Mouse (Mus musculus): ENCODE results near the gene Bnip3. TPM values are rescaled to one million over a fixed set of nuclear protein-coding genes. Genes with fewer than 3 reads are reported as not detected.
A peak's percentile ranks its signal among the peaks of the same experiment; 100 is the strongest.

The Bnip3 gene
- polyA plus RNA-seq, 1 experiment from 2014 or later: 71.8 TPM

DNA sequence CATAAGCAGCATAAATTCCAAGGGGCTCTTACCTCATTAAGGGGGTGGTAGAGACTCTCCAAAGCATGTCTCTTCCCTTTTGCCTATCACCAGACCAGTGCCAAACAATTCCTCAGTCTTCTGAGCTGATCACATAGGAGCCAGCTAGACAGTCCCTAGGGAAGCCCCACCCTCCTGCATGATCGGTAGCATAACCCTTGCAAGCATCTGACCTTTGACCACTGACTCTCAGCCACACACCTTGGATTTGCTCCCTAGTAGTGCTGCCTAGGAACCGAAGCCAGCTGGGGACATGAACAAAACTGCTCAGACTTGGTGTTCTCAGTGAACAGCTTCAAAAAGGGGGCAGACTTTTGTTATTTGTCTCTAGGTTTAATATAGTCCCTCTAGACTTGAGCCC, 11.2 kb downstream of the Bnip3 start:
- no peak for TF ChIP-seq CTCF (IDR thresholded peaks at IDR 0.05; ENCODE audit: low read depth)
- Histone ChIP-seq H3K4me3 (ENCODE audit: low read depth, low read length) (no peak overlapping the region), H3K9ac (ENCODE audit: low read depth, low read length) (no peak overlapping the region), H3K27ac (ENCODE audit: low read depth, low read length) (no peak overlapping the region), H3K27me3 (replicated peaks; ENCODE audit: control insufficient read depth, insufficient read depth, low read length) (no peaks in the 10 kb centered on the region), H3K4me1 (replicated peaks; ENCODE audit: control insufficient read depth, insufficient read depth, low read length) (no peaks in the 10 kb centered on the region), H3K9me3 (ENCODE audit: control insufficient read depth) (no peaks in the 10 kb centered on the region), H3K4me2 (replicated peaks; ENCODE audit: low read depth) (no peak overlapping the region), H3K36me3 (ENCODE audit: control insufficient read depth, insufficient read depth) (peaks cover 25% of the 10 kb centered on the region)
- WGBS: 24% methylated on average over 2 of the region's 2 CpGs
- peak; percentile 86 for ATAC-seq

DNA sequence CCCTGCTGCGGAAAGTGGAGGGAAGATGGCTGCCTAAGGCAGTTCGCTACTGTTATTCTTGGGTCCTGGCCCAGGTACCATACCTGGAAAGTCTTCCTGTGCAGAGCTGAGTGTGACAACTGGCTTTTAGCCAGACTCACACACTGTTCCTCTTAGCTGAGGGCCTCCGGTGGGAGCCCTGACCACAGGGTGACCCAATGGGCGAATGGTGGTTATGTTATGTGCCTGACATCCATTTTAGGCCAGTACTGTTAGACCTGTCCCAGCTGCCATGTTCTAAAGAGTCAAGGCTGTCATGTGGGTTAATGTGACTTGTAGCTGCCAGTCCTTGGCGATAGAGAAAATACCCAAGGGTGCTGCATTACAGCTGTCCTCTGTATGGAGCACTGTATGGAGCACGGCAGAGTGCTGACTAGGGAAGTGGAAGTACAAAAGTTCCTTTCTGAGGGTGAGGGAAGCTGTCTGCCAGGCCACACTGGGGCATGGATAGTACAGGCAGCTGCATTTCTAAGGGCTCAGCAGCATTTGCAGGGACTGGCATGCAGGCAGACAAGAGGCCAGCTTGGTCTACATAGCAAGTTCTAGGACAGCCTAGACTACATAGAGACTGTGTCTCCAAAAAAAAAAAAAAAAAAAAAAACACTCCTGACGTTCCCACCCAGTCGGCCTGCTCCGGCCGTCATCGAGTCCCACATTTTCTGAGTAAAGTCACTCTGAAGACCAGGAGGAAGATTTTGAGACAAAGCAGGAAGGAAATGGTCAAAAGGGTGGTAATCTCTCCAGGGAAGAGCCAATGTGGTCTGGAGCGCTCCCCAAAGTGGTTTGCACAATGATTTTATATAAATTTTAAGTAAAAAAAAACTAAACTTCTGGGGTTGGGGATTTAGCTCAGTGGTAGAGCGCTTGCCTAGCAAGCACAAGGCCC, 23.7 kb downstream of the Bnip3 start:
- no peak overlapping the region for H3K27ac ChIP-seq (ENCODE audit: low read depth, low read length)
- peaks cover 31% of the 10 kb centered on the region for H3K36me3 ChIP-seq (ENCODE audit: control insufficient read depth, insufficient read depth)
- no peak overlapping the region for H3K9ac ChIP-seq (ENCODE audit: low read depth, low read length)
- WGBS: 89% methylated on average over 13 of the region's 13 CpGs
- H3K27me3 ChIP-seq (replicated peaks; ENCODE audit: control insufficient read depth, insufficient read depth, low read length): no peaks in the 10 kb centered on the region
- no peak for ATAC-seq
- H3K4me2 ChIP-seq (replicated peaks; ENCODE audit: low read depth): no peak overlapping the region
- TF ChIP-seq CTCF (IDR thresholded peaks at IDR 0.05; ENCODE audit: low read depth): no peak
- no peak overlapping the region for H3K4me3 ChIP-seq (ENCODE audit: low read depth, low read length)
- H3K4me1 ChIP-seq (replicated peaks; ENCODE audit: control insufficient read depth, insufficient read depth, low read length): no peaks in the 10 kb centered on the region
- no peaks in the 10 kb centered on the region for H3K9me3 ChIP-seq (ENCODE audit: control insufficient read depth)

DNA sequence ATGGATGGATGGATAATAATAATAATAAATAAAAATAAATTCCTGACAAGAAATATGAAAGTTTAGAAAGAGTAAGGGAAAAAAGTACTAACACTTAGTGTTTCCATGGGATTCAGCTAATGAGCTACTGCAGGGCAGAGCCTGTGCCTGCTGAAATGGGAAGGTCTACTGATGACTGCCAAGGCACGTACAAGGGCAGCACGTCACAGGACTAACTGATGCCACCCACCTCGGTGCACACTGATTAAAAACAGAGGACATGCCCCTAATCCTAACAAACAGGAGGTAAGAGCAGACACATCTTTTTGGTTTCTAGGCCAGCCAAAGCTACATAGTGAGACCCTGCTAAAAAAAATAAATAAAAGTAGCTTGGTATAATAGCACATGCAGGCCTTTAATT, 25.6 kb downstream of the Bnip3 start:
- H3K4me1 ChIP-seq (replicated peaks; ENCODE audit: control insufficient read depth, insufficient read depth, low read length): no peaks in the 10 kb centered on the region
- 90% methylated on average over 3 of the region's 3 CpGs for WGBS

DNA sequence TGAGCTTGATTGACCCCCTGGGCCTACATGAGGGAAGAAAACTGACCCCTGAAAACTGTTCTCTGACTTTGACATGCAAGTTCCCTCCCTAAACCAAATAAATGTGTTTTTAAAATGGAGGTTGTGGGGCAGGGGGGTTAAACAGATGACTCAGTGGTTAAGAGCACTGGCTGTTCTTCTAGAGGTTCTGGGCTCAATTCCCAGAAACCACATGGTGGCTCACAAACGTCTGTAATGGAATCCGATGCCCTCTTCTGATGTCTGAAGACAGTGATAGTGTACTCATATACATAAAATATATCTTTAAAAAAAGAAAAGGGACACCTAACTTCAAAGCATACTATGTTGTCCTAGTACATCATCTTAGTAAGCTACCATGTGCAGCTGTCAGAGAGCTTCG, 34.3 kb downstream of the Bnip3 start:
- Histone ChIP-seq H3K27ac (ENCODE audit: low read depth, low read length) (no peak overlapping the region), H3K4me1 (replicated peaks; ENCODE audit: control insufficient read depth, insufficient read depth, low read length) (no peaks in the 10 kb centered on the region), H3K9me3 (ENCODE audit: control insufficient read depth) (no peaks in the 10 kb centered on the region), H3K9ac (ENCODE audit: low read depth, low read length) (no peak overlapping the region), H3K36me3 (ENCODE audit: control insufficient read depth, insufficient read depth) (peaks cover 68% of the 10 kb centered on the region), H3K27me3 (replicated peaks; ENCODE audit: control insufficient read depth, insufficient read depth, low read length) (no peaks in the 10 kb centered on the region), H3K4me3 (ENCODE audit: low read depth, low read length) (no peak overlapping the region), H3K4me2 (replicated peaks; ENCODE audit: low read depth) (no peak overlapping the region)
- no peak for TF ChIP-seq CTCF (IDR thresholded peaks at IDR 0.05; ENCODE audit: low read depth)
- no peak for ATAC-seq
- WGBS: 77% methylated on average over 3 of the region's 3 CpGs

More for the DNA sequence above, 25.6 kb downstream of the Bnip3 start:
- Histone ChIP-seq H3K4me3 (ENCODE audit: low read depth, low read length) (no peak overlapping the region), H3K27me3 (replicated peaks; ENCODE audit: control insufficient read depth, insufficient read depth, low read length) (no peaks in the 10 kb centered on the region), H3K27ac (ENCODE audit: low read depth, low read length) (no peak overlapping the region), H3K4me2 (replicated peaks; ENCODE audit: low read depth) (no peak overlapping the region), H3K9ac (ENCODE audit: low read depth, low read length) (no peak overlapping the region), H3K36me3 (ENCODE audit: control insufficient read depth, insufficient read depth) (peaks cover 48% of the 10 kb centered on the region), H3K9me3 (ENCODE audit: control insufficient read depth) (no peaks in the 10 kb centered on the region)
- no peak for TF ChIP-seq CTCF (IDR thresholded peaks at IDR 0.05; ENCODE audit: low read depth)
- no peak for ATAC-seq

DNA sequence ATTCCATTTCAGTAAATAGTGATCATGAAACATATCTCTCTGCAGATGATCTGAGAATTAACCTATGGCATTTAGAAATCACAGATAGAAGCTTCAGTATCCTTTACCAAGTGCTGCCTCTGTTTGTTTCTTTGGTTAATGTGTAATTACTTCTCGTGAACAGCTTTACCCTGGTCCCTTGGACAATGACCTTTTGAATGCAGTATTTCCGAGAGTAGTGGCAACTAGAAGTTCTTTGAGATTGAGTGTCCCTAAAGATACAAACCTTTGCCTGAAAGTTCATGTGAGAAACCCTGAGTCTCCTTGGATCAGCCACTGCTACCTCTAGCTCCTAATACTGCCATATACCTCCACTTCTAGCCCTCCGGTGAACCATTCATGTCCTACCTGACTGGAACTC, 36.4 kb downstream of the Bnip3 start:
- TF ChIP-seq CTCF (IDR thresholded peaks at IDR 0.05; ENCODE audit: low read depth): no peak
- H3K36me3 ChIP-seq (ENCODE audit: control insufficient read depth, insufficient read depth): peaks cover 66% of the 10 kb centered on the region
- WGBS: 56% methylated on average over 3 of the region's 3 CpGs

DNA sequence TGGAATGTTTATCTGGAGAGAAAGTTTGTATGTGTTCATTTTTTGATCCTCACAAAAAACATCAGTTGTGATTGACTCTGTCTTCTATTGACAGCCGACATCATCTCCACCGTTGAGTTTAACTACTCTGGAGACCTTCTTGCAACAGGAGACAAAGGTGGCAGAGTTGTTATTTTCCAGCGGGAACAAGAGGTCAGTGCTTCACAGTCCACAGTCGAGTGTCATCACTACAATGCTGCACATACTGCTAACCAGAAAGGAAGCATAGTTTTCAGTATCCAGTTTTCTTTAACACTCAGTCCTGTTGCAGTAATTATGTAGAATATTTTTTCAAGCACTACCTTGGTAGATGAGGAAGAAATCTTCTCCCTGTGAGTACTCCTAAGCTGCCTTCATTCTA, 41.0 kb downstream of the Bnip3 start:
- no peak for ATAC-seq
- no peak overlapping the region for H3K4me3 ChIP-seq (ENCODE audit: low read depth, low read length)
- no peaks in the 10 kb centered on the region for H3K9me3 ChIP-seq (ENCODE audit: control insufficient read depth)
- no peak overlapping the region for H3K9ac ChIP-seq (ENCODE audit: low read depth, low read length)
- 81% methylated on average over 4 of the region's 4 CpGs for WGBS
- H3K4me1 ChIP-seq (replicated peaks; ENCODE audit: control insufficient read depth, insufficient read depth, low read length): no peaks in the 10 kb centered on the region
- H3K27me3 ChIP-seq (replicated peaks; ENCODE audit: control insufficient read depth, insufficient read depth, low read length): no peaks in the 10 kb centered on the region
- H3K36me3 ChIP-seq (ENCODE audit: control insufficient read depth, insufficient read depth): peaks cover 22% of the 10 kb centered on the region
- no peak for TF ChIP-seq CTCF (IDR thresholded peaks at IDR 0.05; ENCODE audit: low read depth)
- no peak overlapping the region for H3K27ac ChIP-seq (ENCODE audit: low read depth, low read length)
- H3K4me2 ChIP-seq (replicated peaks; ENCODE audit: low read depth): no peak overlapping the region

More for the DNA sequence above, 36.4 kb downstream of the Bnip3 start:
- ATAC-seq: no peak
- no peaks in the 10 kb centered on the region for H3K4me1 ChIP-seq (replicated peaks; ENCODE audit: control insufficient read depth, insufficient read depth, low read length)
- no peak overlapping the region; the same call in 1 of the 2 replicates for H3K27ac ChIP-seq (ENCODE audit: low read depth, low read length)
- no peaks in the 10 kb centered on the region for H3K9me3 ChIP-seq (ENCODE audit: control insufficient read depth)
- no peaks in the 10 kb centered on the region for H3K27me3 ChIP-seq (replicated peaks; ENCODE audit: control insufficient read depth, insufficient read depth, low read length)
- no peak overlapping the region for H3K4me2 ChIP-seq (replicated peaks; ENCODE audit: low read depth)
- H3K9ac ChIP-seq (ENCODE audit: low read depth, low read length): no peak overlapping the region
- H3K4me3 ChIP-seq (ENCODE audit: low read depth, low read length): no peak overlapping the region

Data from intestine, postnatal 0 days (tissue).